Mouse (Mus musculus): ENCODE data around the gene Rpl9.

- TF ChIP-seq CTCF (conservative IDR thresholded peaks at IDR 0.05; ENCODE audit: low read length): no peak
- no peak for TF ChIP-seq POU5F1 (IDR thresholded peaks at IDR 0.05; ENCODE audit: borderline replicate concordance, low read length)
- TF ChIP-seq NANOG (IDR thresholded peaks at IDR 0.05; ENCODE audit: borderline replicate concordance, low read length): no peak
These were observed 38.2 kb upstream of the Rpl9 start for GRCm38 (mm10) chr5:65429441-65429840.
